Mouse (Mus musculus) ES-E14 (cell line): ENCODE results near the gene Sipa1l2.

ENCODE experiments used
- HCFC1 ChIP-seq: IDR thresholded peaks from 2 replicates; pipeline ENCODE4 v1.6.1; 2012; ENCODE audit warnings: low read length, inconsistent platforms, borderline replicate concordance; ENCODE audit not compliant: insufficient read depth
- MAFK ChIP-seq: IDR thresholded peaks from 2 replicates; pipeline ENCODE4 v1.6.1; 2014; ENCODE audit warnings: mild to moderate bottlenecking, low read depth, low read length, inconsistent platforms; ENCODE audit not compliant: insufficient read depth
- ZNF384 ChIP-seq: IDR thresholded peaks from 2 replicates; pipeline ENCODE4 v1.6.1; 2012; ENCODE audit warnings: low read depth, low read length, inconsistent platforms

DNA sequence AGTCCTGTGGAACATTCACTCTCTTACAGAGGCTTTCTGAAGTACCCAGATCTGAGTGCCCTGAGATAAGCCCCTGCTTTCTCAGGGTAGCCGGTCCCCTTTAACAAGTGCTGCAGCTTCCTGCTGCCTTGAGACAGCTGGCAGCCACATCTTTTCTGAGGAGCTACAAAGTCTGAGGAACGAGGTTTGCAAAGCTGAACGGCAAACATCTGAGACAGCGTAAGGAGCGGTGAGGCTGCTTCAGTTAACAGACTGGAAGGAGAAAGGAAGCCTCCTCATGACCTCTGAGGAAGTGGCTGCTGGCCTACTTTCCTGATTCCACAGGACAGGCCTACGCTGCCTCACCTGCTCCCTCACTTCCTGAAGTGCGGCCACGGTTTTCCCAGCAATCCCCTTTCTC, 135.5 kb downstream of the Sipa1l2 start:
- no peak for TF ChIP-seq MAFK
- TF ChIP-seq ZNF384 = no peak
- no peak for TF ChIP-seq HCFC1
